Mouse (Mus musculus) heart, postnatal 0 days (tissue): ENCODE results near the gene Kctd21. TPM values are rescaled to one million over a fixed set of nuclear protein-coding genes. Genes with fewer than 3 reads are reported as not detected.

Experiments used
- ATAC-seq: fragments of 200-750 bp; cut with Nextera tagmentation; 2 replicates; pipeline ENCODE4 v1.8.0; 2017; ENCODE audit warnings: low read depth, moderate number of reproducible peaks, moderate library complexity; ENCODE audit not compliant: insufficient read depth
- DNase-seq: peaks from one replicate; pipeline ENCODE4 v3.0.0-alpha.2; 2016; ENCODE audit warnings: low spot score
- H3K27ac ChIP-seq: fragments of 300-500 bp; sonication (generic); 2 replicates; pipeline ENCODE4 v1.5.1; 2014; ENCODE audit warnings: low read depth, mild to moderate bottlenecking
- H3K27me3 ChIP-seq: fragments of 300-500 bp; sonication (generic); 2 replicates; pipeline ENCODE4 v1.6.1; 2014; ENCODE audit warnings: low read length, mixed read lengths; ENCODE audit not compliant: control insufficient read depth, insufficient read depth
- H3K36me3 ChIP-seq: fragments of 300-500 bp; sonication (generic); replicated peaks from 2 replicates; pipeline ENCODE4 v1.6.1; 2014; ENCODE audit warnings: low read length, mixed read lengths; ENCODE audit not compliant: control insufficient read depth, insufficient read depth
- H3K4me1 ChIP-seq: fragments of 300-500 bp; sonication (generic); 2 replicates; pipeline ENCODE4 v1.6.1; 2014; ENCODE audit warnings: antibody characterized with exemption; ENCODE audit not compliant: control insufficient read depth, insufficient read depth
- H3K4me2 ChIP-seq: fragments of 300-500 bp; sonication (generic); 2 replicates; pipeline ENCODE4 v1.6.1; 2014; ENCODE audit warnings: low read depth, mild to moderate bottlenecking, low read length, moderate library complexity
- H3K4me3 ChIP-seq: fragments of 300-500 bp; sonication (generic); 2 replicates; pipeline ENCODE4 v1.5.1; 2014; ENCODE audit warnings: low read depth, low read length
- H3K9ac ChIP-seq: fragments of 300-500 bp; sonication (generic); replicated peaks from 2 replicates; pipeline ENCODE4 v1.6.1; 2014; ENCODE audit warnings: low read depth, low read length, mixed read lengths
- H3K9me3 ChIP-seq: fragments of 300-500 bp; sonication (generic); replicated peaks from 2 replicates; pipeline ENCODE4 v1.6.1; 2016; ENCODE audit warnings: low read length; ENCODE audit not compliant: control insufficient read depth
- CTCF ChIP-seq: IDR thresholded peaks from 2 replicates; pipeline ENCODE4 v1.5.1; 2016; ENCODE audit warnings: antibody characterized with exemption, control low read depth, low read depth
- EP300 ChIP-seq: IDR thresholded peaks from 2 replicates; pipeline ENCODE4 v1.6.1; 2016; ENCODE audit warnings: antibody characterized with exemption, low read depth
- WGBS: fragments of 180-500 bp; shearing (Covaris S2); extraction: QIAGEN DNeasy Blood & Tissue Kit; methylation state at CpG from one replicate; pipeline ENCODE4 v1.1.7; 2014; 5-methylcytosine and 5-hydroxymethylcytosine counted together
- polyA plus RNA-seq: library from polyadenylated mRNA; unstranded; fragments of >200 nt; fragmentation: Nextera tagmentation; extraction: Ambion mirVana; gene quantifications from 2 replicates; pipeline ENCODE4 v1.2.1, GENCODE M21; 2015
- total RNA-seq: library from RNA; depleted of rRNA; stranded (reverse); fragments of >200 nt; gene quantifications from 2 replicates; pipeline ENCODE4 v1.2.3, GENCODE M21; 2014; ENCODE audit warnings: low replicate concordance

The Kctd21 gene
- total and polyA plus RNA-seq, 2 experiments from 2014 or later: 1.9 to 3.4 TPM

- no peaks in the 10 kb centered on the region for H3K9me3 ChIP-seq
- H3K27me3 ChIP-seq: peaks cover 12% of the 10 kb centered on the region
- WGBS: 50% methylated on average over 11 of the region's 11 CpGs
- H3K4me3 ChIP-seq: peak overlapping the region; percentile 64
- peak overlapping the region; percentile 87 for H3K4me2 ChIP-seq
- 0 out of 2 replicates have a peak overlapping the region, but pooled peaks have one; percentile 44 for H3K9ac ChIP-seq
- ATAC-seq (no peak), DNase-seq (no peak)
- no peak overlapping the region for H3K27ac ChIP-seq
- no peaks in the 10 kb centered on the region for H3K36me3 ChIP-seq
- no peak for TF ChIP-seq CTCF
- no peak for TF ChIP-seq EP300
- peaks cover 11% of the 10 kb centered on the region for H3K4me1 ChIP-seq
These were observed 1.0 kb upstream of the Kctd21 start for GRCm38 (mm10) chr7:97330931-97331645.

GRCm38 (mm10) chr7:97332667-97333041 lies 527 bp downstream of the Kctd21 start:
- ATAC-seq (no peak), DNase-seq (peak; percentile 34)
- TF ChIP-seq CTCF (no peak), EP300 (no peak)
- H3K4me2 ChIP-seq: peak overlapping the region; percentile 87
- 3% methylated on average over 9 of the region's 9 CpGs for WGBS
- H3K4me3 ChIP-seq: peak overlapping the region; percentile 64
- peaks cover 11% of the 10 kb centered on the region for H3K4me1 ChIP-seq
- H3K27ac ChIP-seq: no peak overlapping the region; the same call in 1 of the 2 replicates
- H3K9me3 ChIP-seq: no peaks in the 10 kb centered on the region
- peak overlapping the region; percentile 44 for H3K9ac ChIP-seq
- no peaks in the 10 kb centered on the region for H3K36me3 ChIP-seq
- H3K27me3 ChIP-seq: no peaks in the 10 kb centered on the region; the same call in 1 of the 2 replicates

DNA sequence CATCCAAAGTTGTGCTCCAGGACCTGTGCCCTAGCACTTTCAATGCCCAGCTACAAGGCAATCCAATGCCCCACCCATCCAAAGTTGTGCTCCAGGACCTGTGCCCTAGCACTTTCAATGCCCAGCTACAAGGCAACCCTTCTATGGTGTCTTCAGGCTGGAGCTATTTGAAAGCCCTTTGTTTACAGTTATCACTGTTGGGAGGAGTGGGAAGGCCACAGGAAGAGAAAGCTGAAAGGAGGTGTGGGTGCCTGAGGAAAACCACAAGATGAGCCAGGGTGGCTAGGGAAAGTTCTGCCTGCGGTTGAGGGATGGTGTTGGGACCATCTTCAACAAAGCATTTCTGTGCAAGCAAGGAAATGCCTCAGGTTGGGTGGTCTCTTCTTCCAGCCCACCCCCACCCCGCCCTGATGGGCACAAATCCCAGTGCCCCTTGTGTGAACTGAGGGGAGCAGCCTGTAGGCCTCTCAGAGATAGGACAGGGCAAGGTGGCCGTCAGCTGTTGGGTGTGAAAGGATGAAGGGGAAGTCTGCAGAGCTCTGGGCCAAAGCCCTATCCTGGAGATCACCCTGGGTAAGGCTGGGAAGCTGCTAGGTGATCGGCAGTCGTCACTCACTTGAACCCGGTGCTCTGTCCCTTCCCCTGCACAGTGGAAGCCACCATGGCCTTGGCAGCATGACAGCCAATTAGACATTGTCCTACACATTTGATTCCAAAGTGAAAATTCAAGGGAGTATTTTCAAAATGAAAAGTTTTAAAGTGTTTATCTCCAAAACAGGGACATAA lies 1.2 kb downstream of the Kctd21 start:
- Histone ChIP-seq H3K27ac (no peak overlapping the region), H3K4me1 (peaks cover 11% of the 10 kb centered on the region), H3K36me3 (no peaks in the 10 kb centered on the region), H3K27me3 (no peaks in the 10 kb centered on the region; the same call in 1 of the 2 replicates), H3K4me3 (no peak overlapping the region), H3K4me2 (peak overlapping the region; percentile 87), H3K9ac (no peak overlapping the region), H3K9me3 (no peaks in the 10 kb centered on the region)
- DNase-seq: no peak
- no peak for ATAC-seq
- TF ChIP-seq CTCF (no peak), EP300 (no peak)
- WGBS: 67% methylated on average over 6 of the region's 6 CpGs

GRCm38 (mm10) chr7:97334406-97334805 lies 2.3 kb downstream of the Kctd21 start:
- WGBS: 82% methylated on average over 2 of the region's 2 CpGs
- TF ChIP-seq EP300 (no peak), CTCF (no peak)
- peaks cover 11% of the 10 kb centered on the region for H3K4me1 ChIP-seq
- no peak overlapping the region for H3K4me2 ChIP-seq
- H3K4me3 ChIP-seq: no peak overlapping the region
- no peak for DNase-seq
- no peak for ATAC-seq
- no peak overlapping the region for H3K9ac ChIP-seq
- no peak overlapping the region for H3K27ac ChIP-seq
- no peaks in the 10 kb centered on the region for H3K9me3 ChIP-seq
- H3K36me3 ChIP-seq: no peaks in the 10 kb centered on the region
- H3K27me3 ChIP-seq: no peaks in the 10 kb centered on the region

- DNase-seq (no peak), ATAC-seq (no peak)
- H3K4me1 ChIP-seq: peaks cover 15% of the 10 kb centered on the region
- no peak overlapping the region for H3K4me3 ChIP-seq
- no peaks in the 10 kb centered on the region for H3K27me3 ChIP-seq
- H3K9me3 ChIP-seq: no peaks in the 10 kb centered on the region
- TF ChIP-seq CTCF (no peak), EP300 (no peak)
- H3K9ac ChIP-seq: no peak overlapping the region
- WGBS: 71% methylated on average over 1 of the region's 1 CpGs
- no peaks in the 10 kb centered on the region for H3K36me3 ChIP-seq
- H3K4me2 ChIP-seq: no peak overlapping the region
- H3K27ac ChIP-seq: no peak overlapping the region
These were observed 4.6 kb downstream of the Kctd21 start for GRCm38 (mm10) chr7:97336678-97337077.
